Mouse (Mus musculus) heart, adult 11 months (tissue): Measurements from ENCODE around the gene Spink2.
A peak's percentile ranks its signal among the peaks of the same experiment; 100 is the strongest.

ENCODE experiments used
- DNase-seq: peaks from one replicate; pipeline ENCODE4 v3.0.0; 2022

Gene Spink2

GRCm38 (mm10) chr5:77193266-77193665 lies 18.0 kb downstream of the Spink2 start:
- peak; percentile 93 for DNase-seq

GRCm38 (mm10) chr5:77191631-77192030 lies 19.6 kb downstream of the Spink2 start:
- peak; percentile 90 for DNase-seq

GRCm38 (mm10) chr5:77191106-77191505 lies 20.2 kb downstream of the Spink2 start:
- peak; percentile 70 for DNase-seq

- DNase-seq: peak; percentile 66
These were observed 22.5 kb downstream of the Spink2 start for GRCm38 (mm10) chr5:77188738-77189137.

GRCm38 (mm10) chr5:77185351-77185750 lies 25.9 kb downstream of the Spink2 start:
- peak; percentile 66 for DNase-seq

GRCm38 (mm10) chr5:77183876-77184275 lies 27.4 kb downstream of the Spink2 start:
- peak; percentile 79 for DNase-seq

GRCm38 (mm10) chr5:77183338-77183737 lies 27.9 kb downstream of the Spink2 start:
- peak; percentile 9 for DNase-seq

- DNase-seq: peak; percentile 98
These were observed 29.8 kb downstream of the Spink2 start for GRCm38 (mm10) chr5:77181508-77181907.

GRCm38 (mm10) chr5:77178976-77179375 lies 32.3 kb downstream of the Spink2 start:
- peak; percentile 64 for DNase-seq

- DNase-seq: peak; percentile 93
These were observed 33.3 kb downstream of the Spink2 start for GRCm38 (mm10) chr5:77178008-77178407.

GRCm38 (mm10) chr5:77174779-77175178 lies 36.5 kb downstream of the Spink2 start:
- DNase-seq: peak; percentile 62

- DNase-seq: peak; percentile 88
These were observed 40.7 kb downstream of the Spink2 start for GRCm38 (mm10) chr5:77170593-77170992.

- peak; percentile 88 for DNase-seq
These were observed 43.8 kb downstream of the Spink2 start for GRCm38 (mm10) chr5:77167306-77167945.

- peak; percentile 55 for DNase-seq
These were observed 45.3 kb downstream of the Spink2 start for GRCm38 (mm10) chr5:77165703-77166625.

GRCm38 (mm10) chr5:77163597-77163996 lies 47.7 kb downstream of the Spink2 start:
- peak; percentile 66 for DNase-seq

GRCm38 (mm10) chr5:77162566-77162965 lies 48.7 kb downstream of the Spink2 start:
- no peak for DNase-seq

GRCm38 (mm10) chr5:77157777-77158540 lies 53.3 kb downstream of the Spink2 start:
- DNase-seq: peak; percentile 93

GRCm38 (mm10) chr5:77156938-77157337 lies 54.3 kb downstream of the Spink2 start:
- no peak for DNase-seq

- DNase-seq: no peak
These were observed 55.7 kb downstream of the Spink2 start for GRCm38 (mm10) chr5:77155526-77155925.
